Mouse (Mus musculus) sigmoid colon, adult 10 weeks (tissue): ENCODE results near the gene Ing5. TPM values are rescaled to one million over a fixed set of nuclear protein-coding genes. Genes with fewer than 3 reads are reported as not detected.

Experiments
- polyA plus RNA-seq: library from polyadenylated mRNA; stranded (reverse); fragments of 350-450 nt; fragmentation: Illumina TruSeq; extraction: RNeasy Lipid Tissue Mini Kit (QIAGEN cat#74804); gene quantifications from one replicate; pipeline ENCODE4 v1.2.3, GENCODE M21; 2014; ENCODE audit warnings: low read depth, low replicate concordance

Ing5 gene
- polyA plus RNA-seq: 11.8 TPM

DNA sequence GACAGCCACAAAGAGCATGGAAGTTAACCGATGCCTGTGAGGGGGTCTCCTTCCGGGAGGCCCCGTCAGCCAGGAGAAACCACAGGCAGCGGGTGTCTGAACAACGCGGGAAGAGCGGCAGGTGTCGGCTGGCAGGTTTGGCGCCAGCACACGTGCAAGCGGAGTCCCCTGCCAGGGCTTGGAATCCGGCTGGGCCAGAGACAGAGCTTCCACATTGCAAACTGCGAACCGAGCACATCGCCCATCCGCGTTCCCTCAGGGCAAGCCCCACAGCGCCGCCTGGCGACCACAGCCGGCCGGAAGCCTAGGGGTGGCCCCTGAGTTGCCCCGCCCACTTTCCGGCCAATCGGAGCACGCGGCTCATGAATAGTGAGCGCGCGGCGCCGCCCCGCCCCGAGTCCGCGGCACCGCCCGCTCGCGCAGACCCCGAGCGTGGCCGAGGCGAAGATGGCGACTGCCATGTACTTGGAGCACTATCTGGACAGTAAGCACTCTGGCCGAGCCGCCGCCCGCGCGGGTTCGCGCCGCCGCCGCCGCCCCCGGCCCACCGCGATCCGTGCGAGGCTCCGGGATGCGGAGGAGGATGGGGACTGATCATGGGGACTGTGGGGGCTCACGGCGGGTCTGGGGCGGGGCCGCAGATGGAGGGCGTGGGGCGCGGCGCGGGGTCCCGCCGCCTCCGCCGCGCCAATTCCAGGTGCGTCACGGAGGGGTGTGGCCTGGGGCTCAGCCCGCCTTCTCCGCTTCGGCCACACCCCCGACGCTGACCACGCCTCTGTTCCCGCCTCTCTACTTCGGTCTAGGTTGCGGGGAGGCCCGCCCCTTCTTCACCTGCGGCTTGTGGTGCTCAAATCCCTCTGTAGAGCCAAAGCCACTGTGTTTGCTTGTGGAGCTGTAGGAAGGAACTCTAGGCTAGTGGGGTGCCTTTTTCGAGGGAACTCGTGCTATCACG, at the start of gene Ing5:
Gene Ing5, plus strand, starts transcription at position 410 of the 952 bp plus-strand sequence.

DNA sequence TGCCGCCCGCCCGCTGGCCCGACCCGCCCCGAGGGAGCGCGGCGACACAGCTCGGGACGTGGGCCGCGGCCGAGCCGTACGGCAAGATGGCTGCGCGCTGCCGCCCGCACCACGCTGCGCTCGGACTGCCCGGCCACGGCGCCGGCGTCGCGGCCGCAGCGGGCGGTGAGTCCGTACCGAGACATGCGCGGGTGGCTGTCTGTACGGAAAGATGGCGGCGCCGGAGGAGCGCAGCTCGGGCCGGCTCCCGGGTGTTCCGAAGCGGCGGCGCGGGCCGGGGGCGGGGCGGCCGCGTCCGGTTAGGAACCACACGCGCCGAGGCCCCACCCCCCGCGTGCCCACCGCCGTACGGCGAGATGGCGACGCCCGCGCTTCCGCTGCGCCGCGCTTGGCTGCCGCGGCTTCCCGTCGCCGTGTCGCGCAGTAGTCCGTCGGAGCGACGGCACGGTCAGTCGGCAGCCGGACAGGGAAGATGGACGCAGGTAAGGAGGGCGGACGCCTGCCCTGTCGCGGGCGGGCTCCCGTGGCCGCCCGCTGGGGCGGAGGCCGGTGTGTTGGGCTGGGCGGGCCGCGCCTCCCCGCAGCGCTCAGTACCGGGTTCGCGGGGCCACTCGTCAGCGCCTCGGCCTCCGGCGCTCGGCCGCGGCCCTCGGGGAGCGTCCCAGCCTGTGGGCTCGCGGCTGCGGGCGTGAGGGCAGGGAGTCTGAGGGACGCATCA, 49.0 kb upstream of the Ing5 start, which contains the start of gene Thap4:
Gene Thap4, minus strand, starts transcription at position 292 of the 718 bp plus-strand sequence.

DNA sequence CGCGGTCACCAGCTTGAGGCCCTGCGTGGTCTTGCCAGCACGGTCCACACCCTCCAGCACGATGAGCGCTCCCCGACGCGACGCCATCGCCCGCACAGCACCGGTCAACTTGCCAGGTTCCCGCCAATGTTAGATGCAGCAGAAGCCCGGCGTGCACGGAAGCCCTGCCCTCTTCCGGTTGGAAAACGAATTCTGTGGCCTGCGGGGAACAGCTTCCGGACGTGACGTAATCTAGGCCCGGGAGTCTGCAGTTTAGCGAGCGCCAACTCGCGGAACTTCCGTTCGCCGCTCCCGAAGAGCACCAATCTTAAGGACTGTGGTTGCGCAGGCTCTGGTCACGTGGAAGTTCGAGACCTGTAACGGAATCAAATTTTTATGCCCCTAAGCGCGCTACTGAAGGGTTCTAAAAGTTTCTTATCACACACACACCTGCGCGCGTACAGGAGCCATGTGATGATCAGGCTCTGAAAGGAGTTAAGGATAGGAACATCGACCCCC, 2.0 kb upstream of the Ing5 start, which contains the start of gene Dtymk:
Gene Dtymk, minus strand, starts transcription at position 194 of the 498 bp plus-strand sequence.

DNA sequence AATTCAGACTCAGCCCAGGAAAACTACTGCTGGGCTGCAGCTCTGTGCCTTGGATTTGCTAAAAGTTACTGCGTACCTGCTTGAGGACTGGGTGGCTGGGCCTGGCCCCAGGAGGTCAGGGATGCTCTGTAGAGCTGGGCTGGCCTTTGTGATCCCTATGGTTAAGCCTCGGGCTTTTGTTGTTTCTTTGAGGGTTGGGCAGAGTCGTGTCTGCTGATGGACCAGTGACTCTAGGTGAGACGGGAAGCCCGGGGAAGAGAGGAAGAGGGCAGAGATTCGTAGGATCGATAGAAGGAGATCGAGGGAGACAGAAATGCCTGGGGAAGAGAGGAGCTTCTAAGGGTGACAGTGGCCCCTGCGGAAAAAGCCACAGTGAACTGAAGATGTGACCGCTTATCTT, 20.8 kb downstream of the Ing5 start, which contains the start of gene D2hgdh:
Gene D2hgdh, plus strand, starts transcription at position 301 of the 400 bp plus-strand sequence.

DNA sequence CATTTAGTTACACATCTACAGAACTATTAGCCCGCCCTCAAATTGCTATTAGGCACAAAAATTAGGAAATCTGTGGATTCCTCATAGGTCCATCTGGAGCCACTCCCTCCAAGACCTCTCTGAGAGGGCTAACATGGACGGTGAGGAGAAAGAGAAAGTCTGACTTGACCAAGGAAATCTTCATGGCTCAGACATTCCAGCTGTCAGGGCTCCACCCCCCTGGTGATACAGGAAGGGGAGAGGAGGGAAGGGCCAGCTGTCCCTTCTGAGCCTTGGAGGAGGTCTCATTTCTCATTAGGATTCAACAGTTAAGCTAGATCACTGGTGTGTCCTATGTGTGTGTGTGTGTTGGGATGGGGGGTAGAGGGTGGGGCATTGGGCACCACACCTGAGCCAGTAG, 57.3 kb downstream of the Ing5 start, which contains the start of gene Gal3st2:
Gene Gal3st2, plus strand, starts transcription at position 259 of the 400 bp plus-strand sequence.

Other genes with a start within 250 kb of the Ing5 start
- 59.6 TPM for gene Stk25, start 145.3 kb upstream of the Ing5 start, polyA plus RNA-seq
- 0.69 TPM for gene Bok, start 118.3 kb upstream of the Ing5 start, polyA plus RNA-seq
- 46.1 TPM for gene Atg4b, start 52.5 kb upstream of the Ing5 start, polyA plus RNA-seq
- 24.9 TPM for gene Thap4, start 49.1 kb upstream of the Ing5 start, polyA plus RNA-seq
- gene Dtymk, start 2.0 kb upstream of the Ing5 start, polyA plus RNA-seq: 42.2 TPM
- gene D2hgdh, start 20.9 kb downstream of the Ing5 start, polyA plus RNA-seq: 16.9 TPM
- 23.0 TPM for gene Gal3st2, start 57.3 kb downstream of the Ing5 start, polyA plus RNA-seq
- 23.6 TPM for gene Gal3st2b, start 114.3 kb downstream of the Ing5 start, polyA plus RNA-seq
- gene Gal3st2c, start 186.5 kb downstream of the Ing5 start, polyA plus RNA-seq: 36.1 TPM
- gene Neu4, start 216.5 kb downstream of the Ing5 start, polyA plus RNA-seq: 0.09 TPM
- gene Pdcd1, start 248.6 kb downstream of the Ing5 start, polyA plus RNA-seq: not detected